Mouse (Mus musculus) lung, adult 2 months (tissue): Measurements from ENCODE around the gene Znrf4. TPM values are rescaled to one million over a fixed set of nuclear protein-coding genes. Genes with fewer than 3 reads are reported as not detected.

ENCODE experiments used
- DNase-seq: peaks from one replicate; pipeline ENCODE4 v3.0.0; 2022
- H3K4me1 ChIP-seq: fragments of 200-500 bp; 2 replicates; pipeline ENCODE4 v1.6.1; 2011; ENCODE audit warnings: low read length; ENCODE audit not compliant: control insufficient read depth, insufficient read depth
- H3K4me3 ChIP-seq: fragments of 200-500 bp; replicated peaks from 2 replicates; pipeline ENCODE3; 2011; ENCODE audit warnings: low read depth, mild to moderate bottlenecking, control low read depth, low read length; ENCODE audit errors: extremely low read depth
- CTCF ChIP-seq: fragments of 200-500 bp; IDR thresholded peaks from 2 replicates; pipeline ENCODE4 v1.5.1; 2011; ENCODE audit warnings: mild to moderate bottlenecking, low read length, control low read depth; ENCODE audit not compliant: insufficient read depth
- POLR2A ChIP-seq: fragments of 200-500 bp; IDR thresholded peaks from 2 replicates; pipeline ENCODE4 v1.6.1; 2011; ENCODE audit warnings: low read depth, mild to moderate bottlenecking, control low read depth, low read length, borderline replicate concordance; ENCODE audit errors: extremely low read depth
- WGBS: fragments of 180-500 bp; shearing (Covaris S2); methylation state at CpG from one replicate; pipeline ENCODE4 v1.1.7; 2018; 5-methylcytosine and 5-hydroxymethylcytosine counted together
- polyA plus RNA-seq: library from polyadenylated mRNA; depleted of rRNA; stranded (reverse); fragments of >200 nt; gene quantifications from 2 replicates; pipeline ENCODE4 v1.2.3, GENCODE M21; 2012

Znrf4 gene
- polyA plus RNA-seq, 1 experiment = 0.17 TPM

- H3K4me3 ChIP-seq = no peak overlapping the region
- no peak for TF ChIP-seq CTCF
- no peak for TF ChIP-seq POLR2A
- DNase-seq = no peak
- 82% methylated on average over 19 of the region's 19 CpGs for WGBS
- H3K4me1 ChIP-seq = peaks cover 15% of the 10 kb centered on the region
Observed at GRCm38 (mm10) chr17:56477191-56477818, 34.9 kb downstream of the Znrf4 start.

- Histone ChIP-seq H3K4me3 (peak within 1 kb of the TSS; percentile 59), H3K4me1 (peaks cover 15% of the 10 kb centered on the region)
- peak; percentile 77 for DNase-seq
- under 1% methylated on average over 26 of the region's 27 CpGs for WGBS
- no peak for TF ChIP-seq POLR2A
- TF ChIP-seq CTCF = no peak
Observed at GRCm38 (mm10) chr17:56476402-56476752, 35.9 kb downstream of the Znrf4 start, which contains the start of gene Ptprs. Ptprs (minus strand) TSS chr17:56476483.

GRCm38 (mm10) chr17:56475584-56476401 lies 36.4 kb downstream of the Znrf4 start:
- TF ChIP-seq CTCF (no peak), POLR2A (no peak)
- 1% methylated on average over 66 of the region's 66 CpGs for WGBS
- H3K4me3 ChIP-seq = peak overlapping the region; percentile 59
- H3K4me1 ChIP-seq = peaks cover 15% of the 10 kb centered on the region
- no peak for DNase-seq

- H3K4me1 ChIP-seq = peaks cover 22% of the 10 kb centered on the region
- WGBS = 2% methylated on average over 24 of the region's 24 CpGs
- DNase-seq = peak; percentile 31
Observed at GRCm38 (mm10) chr17:56474831-56475581, 37.2 kb downstream of the Znrf4 start.

GRCm38 (mm10) chr17:56474311-56474830 lies 37.9 kb downstream of the Znrf4 start:
- 5% methylated on average over 32 of the region's 32 CpGs for WGBS
- no peak for TF ChIP-seq POLR2A
- TF ChIP-seq CTCF = no peak
- DNase-seq = no peak
- H3K4me1 ChIP-seq = peaks cover 25% of the 10 kb centered on the region
- peak overlapping the region; percentile 31 for H3K4me3 ChIP-seq

More at GRCm38 (mm10) chr17:56474831-56475581, 37.2 kb downstream of the Znrf4 start:
- TF ChIP-seq CTCF = no peak
- TF ChIP-seq POLR2A = no peak
- peak overlapping the region; percentile 31 for H3K4me3 ChIP-seq

GRCm38 (mm10) chr17:56473611-56473905 lies 38.7 kb downstream of the Znrf4 start:
- Histone ChIP-seq H3K4me1 (peaks cover 25% of the 10 kb centered on the region), H3K4me3 (no peak overlapping the region)
- DNase-seq = no peak
- 6% methylated on average over 11 of the region's 11 CpGs for WGBS
- no peak for TF ChIP-seq POLR2A
- TF ChIP-seq CTCF = no peak

- TF ChIP-seq POLR2A = no peak
- TF ChIP-seq CTCF = peak; percentile 38; the same call in 1 of the 2 replicates
- peaks cover 25% of the 10 kb centered on the region for H3K4me1 ChIP-seq
- DNase-seq = peak; percentile 63
- peak overlapping the region; percentile 31 for H3K4me3 ChIP-seq
- 2% methylated on average over 50 of the region's 50 CpGs for WGBS
Observed at GRCm38 (mm10) chr17:56472733-56473610, 39.3 kb downstream of the Znrf4 start.

GRCm38 (mm10) chr17:56472121-56472520 lies 40.1 kb downstream of the Znrf4 start:
- DNase-seq = no peak
- TF ChIP-seq POLR2A = no peak
- no peak for TF ChIP-seq CTCF
- WGBS = 35% methylated on average over 16 of the region's 16 CpGs

GRCm38 (mm10) chr17:56471136-56471535 lies 41.1 kb downstream of the Znrf4 start:
- Histone ChIP-seq H3K4me3 (no peak overlapping the region), H3K4me1 (peaks cover 28% of the 10 kb centered on the region)
- WGBS = 78% methylated on average over 5 of the region's 5 CpGs

More at GRCm38 (mm10) chr17:56472121-56472520, 40.1 kb downstream of the Znrf4 start:
- Histone ChIP-seq H3K4me1 (peaks cover 28% of the 10 kb centered on the region), H3K4me3 (no peak overlapping the region)

More at GRCm38 (mm10) chr17:56471136-56471535, 41.1 kb downstream of the Znrf4 start:
- DNase-seq = no peak
- no peak for TF ChIP-seq POLR2A
- TF ChIP-seq CTCF = no peak
